Mouse (Mus musculus) testis, adult 2 months (tissue): ENCODE results near the gene Anapc11.

Experiments used
- CTCF ChIP-seq: fragments of 200-500 bp; IDR thresholded peaks from 2 replicates; pipeline ENCODE4 v1.5.1; 2012; ENCODE audit warnings: low read depth, mild to moderate bottlenecking, inconsistent platforms, low read length, moderate library complexity; ENCODE audit not compliant: control insufficient read depth, insufficient read depth, insufficient replicate concordance
- POLR2A ChIP-seq: fragments of 200-500 bp; IDR thresholded peaks from 2 replicates; pipeline ENCODE4 v1.6.1; 2012; ENCODE audit warnings: low read depth, mild to moderate bottlenecking, inconsistent platforms, low read length, moderate library complexity; ENCODE audit not compliant: control insufficient read depth

DNA sequence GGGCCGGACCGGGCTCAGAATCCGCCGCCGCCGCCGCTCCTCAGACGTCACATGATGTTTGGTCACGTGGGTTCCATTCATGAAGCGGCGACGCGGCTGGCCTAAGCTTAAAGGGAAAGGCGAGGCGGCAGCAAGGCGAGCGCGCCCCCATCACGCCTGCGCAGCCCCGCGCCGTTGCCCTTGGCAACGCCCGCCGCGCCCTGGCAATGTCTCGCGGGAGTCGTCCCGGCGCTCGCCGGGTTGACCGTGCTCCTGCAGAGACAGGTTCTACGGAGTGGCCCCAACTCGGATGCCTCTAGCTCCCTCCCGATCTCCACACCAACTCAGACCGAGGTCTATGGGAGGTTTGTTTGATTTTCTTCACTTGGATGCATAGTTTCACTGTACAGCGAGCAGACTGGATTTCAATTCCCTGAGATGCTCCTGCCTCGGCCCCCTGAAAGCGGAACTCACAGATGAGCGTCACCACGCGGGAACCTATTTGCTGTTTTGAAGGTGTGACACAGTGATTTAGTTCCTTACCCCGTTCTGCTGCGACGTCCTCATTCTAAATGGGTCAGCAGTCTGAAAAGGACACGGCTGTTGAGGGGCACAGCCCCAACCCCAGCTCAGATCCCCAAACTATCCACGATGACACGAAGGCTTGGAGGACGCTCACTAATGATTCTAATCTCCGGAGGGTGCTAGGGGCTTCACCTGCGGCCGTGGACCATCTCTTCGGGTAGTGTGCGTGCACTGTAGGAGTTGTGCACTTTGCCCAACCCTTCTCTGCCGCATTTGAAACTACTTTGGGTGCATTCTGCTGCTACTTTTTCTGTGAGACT is 35.5 kb downstream of the Anapc11 start, which contains the start of gene Mafg:
- TF ChIP-seq POLR2A (peak; percentile 27; the same call in 1 of the 2 replicates), CTCF (no peak)
